ENCODE assay signal across 9 mouse cellular contexts in genomic region chr12:80063402-80064150, GRCm38 (mm10). TPM values are rescaled to one million over a fixed set of nuclear protein-coding genes. Genes with fewer than 3 reads are reported as not detected.
DNase-seq lines count a peak whose midpoint lies in the region; ATAC-seq lines count a peak whose summit lies in the region.
"Had no signal": no experiment of that assay in that cellular context is flagged by ENCODE, and none has a peak within 500 bp of the region (broad histone marks: within the 10 kb centered on the region; RNA-seq: fewer than 3 reads in every experiment).

No protein-coding gene starts in this region.

- ATAC-seq in kidney, embryonic 14.5 days (ENCODE audit: low FRiP score, low TSS enrichment) = no peak
- peak; percentile 63 for ATAC-seq in granulocyte monocyte progenitor cell, adult 5-6 weeks (replicated peaks; ENCODE audit: poor library complexity, severe bottlenecking)
- no peak for ATAC-seq in midbrain, embryonic 12.5 days (ENCODE audit: low FRiP score, low read depth)
- ATAC-seq in erythroblast, adult 5-6 weeks (replicated peaks; ENCODE audit: low FRiP score, poor library complexity, severe bottlenecking) = no peak
- ATAC-seq: inflammation-experienced regulatory T-cells, adult 6 months had no signal

- DNase-seq in kidney, postnatal 36 days = no peak
- DNase-seq in thymus, postnatal 36 days = no peak
- DNase-seq in gastrocnemius, postnatal 36 days = no peak

- no peak overlapping the region for H3K9ac ChIP-seq in kidney, embryonic 14.5 days (ENCODE audit: low read depth, low read length)
- no peak overlapping the region for H3K9ac ChIP-seq in midbrain, embryonic 12.5 days (replicated peaks)

- peak overlapping the region; percentile 96; the same call in 1 of the 2 replicates for H3K27ac ChIP-seq in kidney, embryonic 14.5 days (ENCODE audit: low read depth, low read length)
- H3K27ac ChIP-seq in brown adipose tissue, adult 24 weeks (replicated peaks; ENCODE audit: low read depth, low read length) = peak overlapping the region; percentile 55; the same call in 1 of the 2 replicates
- peak overlapping the region; percentile 93 for H3K27ac ChIP-seq in midbrain, embryonic 12.5 days (replicated peaks)

- H3K4me2 ChIP-seq in kidney, embryonic 14.5 days (replicated peaks; ENCODE audit: low read depth, low read length) = no peak overlapping the region
- peak overlapping the region; percentile 34 for H3K4me2 ChIP-seq in midbrain, embryonic 12.5 days (replicated peaks)

- H3K27me3 ChIP-seq in kidney, embryonic 14.5 days (ENCODE audit: control insufficient read depth, insufficient read depth, low read length) = no peaks in the 10 kb centered on the region
- H3K27me3 ChIP-seq in midbrain, embryonic 12.5 days = no peaks in the 10 kb centered on the region

- intact Hi-C loops in gastrocnemius, postnatal 36 days (cut with DNase I) = no loop called here

- H3K36me3 ChIP-seq in kidney, embryonic 14.5 days (ENCODE audit: control insufficient read depth, insufficient read depth, low read length) = no peaks in the 10 kb centered on the region
- H3K36me3 ChIP-seq in midbrain, embryonic 12.5 days = no peaks in the 10 kb centered on the region

- H3K4me1 ChIP-seq in kidney, embryonic 14.5 days (ENCODE audit: control insufficient read depth, insufficient read depth, low read length) = peaks cover 48% of the 10 kb centered on the region
- peaks cover 49% of the 10 kb centered on the region for H3K4me1 ChIP-seq in brown adipose tissue, adult 24 weeks (ENCODE audit: control insufficient read depth, insufficient read depth, insufficient read length, low read length)
- H3K4me1 ChIP-seq in midbrain, embryonic 12.5 days = peaks cover 66% of the 10 kb centered on the region

- WGBS in kidney, embryonic 14.5 days = 41% methylated on average over 7 of the region's 7 CpGs
- 13% methylated on average over 7 of the region's 7 CpGs for WGBS in midbrain, embryonic 12.5 days

- H3K4me3 ChIP-seq in kidney, embryonic 14.5 days (ENCODE audit: low read length) = no peak overlapping the region
- no peak overlapping the region for H3K4me3 ChIP-seq in brown adipose tissue, adult 24 weeks (ENCODE audit: insufficient read depth, low read depth, low read length)
- no peak overlapping the region for H3K4me3 ChIP-seq in midbrain, embryonic 12.5 days

- no peaks in the 10 kb centered on the region for H3K9me3 ChIP-seq in kidney, embryonic 14.5 days (ENCODE audit: control insufficient read depth, low read length)
- H3K9me3 ChIP-seq in midbrain, embryonic 12.5 days = no peaks in the 10 kb centered on the region

RNA-seq across cellular contexts. Expression of gene Zfp36l1, which starts 49.2 kb away (rescaled TPM):
- 166 and 175 TPM in 2 replicates for polyA plus RNA-seq in kidney, embryonic 14.5 days (2014; fragmentation: Nextera tagmentation; extraction: Ambion mirVana)
- polyA plus RNA-seq in brown adipose tissue, adult 24 weeks (2012; ENCODE audit: insufficient read depth, insufficient read length, missing spikeins) = 67.0 and 75.8 TPM in 2 replicates
- 1.9 and 8.5 TPM in 2 replicates for total RNA-seq in granulocyte monocyte progenitor cell, adult 5-6 weeks (2014; fragmentation: Nextera tagmentation)
- total RNA-seq in granulocyte monocyte progenitor cell, adult 5-6 weeks (2017) = 0.36 and 0.56 TPM in 2 replicates
- 91.2 and 98.0 TPM in 2 replicates for polyA plus RNA-seq in midbrain, embryonic 12.5 days (2016; fragmentation: Nextera tagmentation; extraction: Ambion mirVana)
- total RNA-seq in erythroblast, adult 5-6 weeks (2015; ENCODE audit: low replicate concordance) = 8.8 and 12.7 TPM in 2 replicates
- total RNA-seq in erythroblast, adult 5-6 weeks (2017; ENCODE audit: low replicate concordance) = 4.0 and 4.3 TPM in 2 replicates
- 10 to 100 TPM; 25.0 to 29.8 TPM for total RNA-seq in gastrocnemius, postnatal 36 days (2021)
